Mouse (Mus musculus) thymus, adult 18-20 months (tissue): ENCODE results near the gene Prss27.
A peak's percentile ranks its signal among the peaks of the same experiment; 100 is the strongest.
"Not testable (repeated sequence)": the region's sequence is repeated elsewhere in the genome, so short reads cannot be mapped to it uniquely, and the experiment has no call there.

Source experiments
- DNase-seq, 2 experiments: peaks; one replicate each; pipeline ENCODE4 v3.0.0; 2022; ENCODE audit warnings: mixed read lengths in 2 of 2

The Prss27 gene

DNA sequence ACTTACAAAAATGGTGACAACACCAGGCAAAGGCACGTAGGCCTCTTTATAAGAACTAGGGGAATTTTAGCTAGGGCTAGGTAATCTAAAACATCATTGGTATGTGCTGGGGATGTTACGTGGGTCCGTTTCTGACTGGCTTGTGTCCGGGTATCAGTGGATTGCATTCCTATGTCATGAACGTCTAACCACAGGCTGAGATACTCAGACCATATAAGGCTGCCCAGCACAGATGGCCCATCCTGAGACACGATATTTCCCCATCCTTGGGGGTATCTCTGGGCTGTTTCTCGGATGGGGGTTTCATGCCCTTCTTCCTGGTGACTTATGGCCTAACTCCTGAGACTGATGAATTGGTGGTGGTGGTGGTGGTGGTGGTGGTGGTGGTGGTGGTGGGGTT lies 2.9 kb upstream of the Prss27 start:
- no peak for DNase-seq

DNA sequence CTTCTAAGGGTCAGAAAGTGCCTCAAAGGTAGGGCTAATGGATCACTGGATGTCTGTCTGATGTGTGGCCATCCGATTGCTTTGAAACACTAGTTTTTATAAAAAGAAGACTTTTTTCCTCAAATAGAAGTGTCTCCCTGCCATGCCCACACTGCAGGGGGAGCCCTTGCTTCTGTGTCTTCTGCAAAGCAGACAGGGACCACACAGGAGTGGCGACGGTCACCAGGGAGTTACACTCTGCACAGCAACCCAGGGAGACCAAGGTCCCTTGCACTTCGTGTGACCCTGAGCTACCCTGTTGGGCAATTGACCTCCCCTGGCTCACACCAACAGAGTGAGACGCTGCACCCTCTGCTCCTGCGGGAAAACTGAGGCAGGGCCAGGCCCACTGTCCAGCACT lies 990 bp upstream of the Prss27 start:
- no peak for DNase-seq

DNA sequence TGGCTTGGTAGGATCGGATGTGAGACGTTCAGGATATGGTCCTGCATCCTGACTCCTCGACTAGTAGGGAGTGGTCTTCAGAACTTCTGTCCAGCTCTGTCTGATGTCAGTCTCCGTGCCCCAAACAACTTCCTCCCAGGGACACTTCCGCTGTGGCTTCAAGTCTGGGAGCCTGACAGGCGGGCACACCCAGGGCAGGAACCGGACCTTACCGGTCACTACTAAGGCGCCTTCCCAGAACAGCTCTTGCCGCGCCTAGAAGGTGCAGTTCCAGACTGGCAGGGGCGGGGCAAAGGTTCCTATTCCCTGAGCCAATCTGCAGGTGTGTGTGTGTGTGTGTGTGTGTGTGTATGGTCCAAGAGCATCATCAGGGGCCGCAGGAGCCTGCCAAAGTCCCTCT lies 584 bp upstream of the Prss27 start:
- no peak for DNase-seq

DNA sequence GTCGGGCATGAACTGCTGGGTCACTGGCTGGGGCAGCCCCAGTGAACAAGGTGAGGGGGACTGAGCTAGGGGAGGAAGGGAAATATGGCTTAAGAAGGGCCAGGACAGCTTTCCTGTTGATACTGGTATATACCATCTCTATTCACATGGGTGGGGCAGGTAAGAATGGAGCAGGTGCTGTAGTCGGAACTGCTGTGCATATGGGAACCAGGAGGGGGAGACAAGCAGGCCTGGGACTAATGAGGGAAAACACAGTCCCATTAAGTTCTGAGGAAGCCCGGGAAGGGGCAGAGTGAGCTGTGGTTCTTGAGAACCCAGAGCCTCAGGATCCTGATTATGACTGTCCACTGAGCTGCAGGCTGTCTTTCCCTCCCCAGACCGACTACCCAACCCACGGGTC lies 6.5 kb downstream of the Prss27 start:
- no peak for DNase-seq

DNA sequence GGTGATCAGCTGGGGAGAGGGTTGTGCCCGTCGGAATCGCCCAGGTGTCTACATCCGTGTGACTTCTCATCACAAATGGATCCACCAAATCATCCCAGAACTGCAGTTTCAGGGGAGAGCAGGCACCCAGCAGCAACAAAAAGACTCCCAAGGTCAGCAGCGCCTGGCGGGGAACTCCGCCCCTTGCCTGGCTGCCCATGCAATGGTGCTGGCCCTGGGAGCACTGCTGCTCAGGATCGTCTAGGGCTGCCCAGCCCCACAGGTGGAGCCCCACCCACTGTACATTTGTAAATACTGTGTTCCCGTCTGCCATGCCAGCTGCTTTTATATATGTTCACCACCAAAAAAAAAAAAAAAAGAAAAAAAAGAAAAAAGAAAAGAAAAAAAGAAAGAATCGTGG lies 7.7 kb downstream of the Prss27 start:
- no peak for DNase-seq

DNA sequence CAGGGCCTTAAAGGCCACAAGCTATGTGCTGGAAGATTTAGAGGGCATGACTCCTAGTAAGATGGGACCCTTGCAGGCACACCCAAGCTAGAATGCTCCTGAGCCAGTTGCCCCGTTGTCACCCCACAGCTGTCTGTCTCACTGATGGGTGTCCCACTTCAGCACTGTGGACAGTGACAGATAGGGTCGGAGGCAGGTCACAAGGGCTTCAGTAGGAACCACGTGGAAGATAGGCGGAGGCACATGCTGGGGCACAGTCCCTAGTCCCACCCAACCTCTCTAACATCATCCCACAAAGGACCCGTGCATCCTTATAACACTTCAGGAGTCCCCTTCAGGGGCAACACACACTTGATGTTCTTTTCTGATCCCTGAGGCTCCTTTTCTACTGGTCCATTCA lies 8.1 kb downstream of the Prss27 start:
- DNase-seq, result no peak

DNA sequence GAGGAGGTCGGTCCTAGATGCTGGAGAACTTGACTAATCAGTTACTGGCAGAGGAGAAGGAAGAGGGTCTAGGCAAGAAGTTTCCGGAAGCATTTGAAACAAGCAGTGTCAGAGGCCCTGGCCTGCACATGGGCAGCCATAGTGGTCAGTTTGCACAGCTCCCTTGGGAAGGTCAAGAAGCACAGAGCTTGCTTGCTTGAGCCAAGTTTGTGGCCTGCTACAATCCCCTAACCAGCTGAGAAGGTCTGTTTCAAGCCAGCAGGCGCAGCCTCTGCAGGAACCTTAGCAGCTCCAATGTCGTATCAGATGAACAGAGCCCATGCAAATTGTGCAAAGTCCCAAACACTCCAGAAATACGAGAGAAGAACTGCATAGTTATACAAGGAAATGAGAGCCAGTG lies 10.1 kb downstream of the Prss27 start:
- no peak for DNase-seq

DNA sequence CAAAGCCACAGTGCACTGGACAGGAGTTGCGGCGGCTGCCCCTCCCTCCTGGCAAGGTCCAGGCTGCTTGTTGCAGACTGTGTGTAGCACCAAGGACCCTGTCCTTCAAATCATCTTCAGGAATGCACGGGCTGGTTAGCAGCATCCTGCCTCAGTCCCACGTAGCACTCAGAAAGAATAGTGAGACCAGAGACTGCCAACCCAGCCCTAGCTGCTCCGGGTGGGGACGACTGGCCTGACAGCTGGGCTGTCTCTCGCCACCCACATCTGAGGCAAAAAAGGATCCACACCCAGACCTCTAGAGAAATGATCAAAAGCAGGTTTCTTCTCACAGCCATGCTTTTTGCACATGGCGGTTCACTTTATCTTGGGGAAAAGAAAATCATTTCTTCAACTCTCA lies 11.1 kb downstream of the Prss27 start:
- DNase-seq, result no peak

DNA sequence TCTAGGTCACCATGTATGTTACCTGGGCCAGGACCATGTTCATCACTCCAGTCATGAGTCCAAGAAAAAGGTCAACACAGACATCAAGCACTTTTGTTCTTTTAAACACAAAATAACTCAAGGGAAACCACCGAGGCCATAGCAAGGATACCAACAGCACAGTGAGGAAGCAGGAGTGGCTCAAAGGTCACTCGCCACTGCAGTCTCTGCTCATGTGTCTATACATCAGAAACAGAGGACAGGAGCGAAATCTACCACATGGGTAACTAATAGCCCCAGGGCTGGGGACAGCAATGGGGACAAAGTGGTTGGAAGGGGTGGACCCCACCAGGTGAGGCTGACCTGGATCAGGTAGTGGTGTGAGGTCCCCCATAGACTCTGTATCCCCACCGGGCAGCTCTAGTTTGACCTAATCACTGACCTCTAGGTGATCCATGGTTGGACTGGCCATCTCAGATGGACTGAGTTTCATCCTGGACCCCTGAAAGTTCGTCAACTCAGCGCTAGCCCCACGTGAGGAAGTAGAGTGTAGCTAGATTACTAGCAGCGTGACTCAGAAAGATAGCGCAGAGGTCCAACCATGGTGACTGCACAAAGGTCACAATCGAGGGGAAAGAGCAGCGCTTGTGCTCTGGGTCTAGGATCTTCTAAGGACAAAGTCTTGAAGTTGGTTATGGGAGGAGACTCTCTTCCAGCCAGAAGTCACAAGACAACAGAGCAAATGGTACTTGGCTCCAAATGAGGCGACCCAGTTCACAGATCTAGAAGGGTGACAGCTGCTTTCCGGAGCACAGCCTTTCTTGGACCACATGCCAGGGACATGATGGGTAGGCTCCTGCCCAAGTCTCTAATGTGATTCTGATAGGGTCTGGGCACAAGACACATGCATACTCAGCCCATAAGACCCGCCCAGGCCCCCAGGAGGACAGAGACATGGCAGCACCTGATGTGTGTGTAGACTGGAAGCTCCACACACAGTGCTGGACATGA lies 19.0 kb downstream of the Prss27 start:
- DNase-seq, result no peak

DNA sequence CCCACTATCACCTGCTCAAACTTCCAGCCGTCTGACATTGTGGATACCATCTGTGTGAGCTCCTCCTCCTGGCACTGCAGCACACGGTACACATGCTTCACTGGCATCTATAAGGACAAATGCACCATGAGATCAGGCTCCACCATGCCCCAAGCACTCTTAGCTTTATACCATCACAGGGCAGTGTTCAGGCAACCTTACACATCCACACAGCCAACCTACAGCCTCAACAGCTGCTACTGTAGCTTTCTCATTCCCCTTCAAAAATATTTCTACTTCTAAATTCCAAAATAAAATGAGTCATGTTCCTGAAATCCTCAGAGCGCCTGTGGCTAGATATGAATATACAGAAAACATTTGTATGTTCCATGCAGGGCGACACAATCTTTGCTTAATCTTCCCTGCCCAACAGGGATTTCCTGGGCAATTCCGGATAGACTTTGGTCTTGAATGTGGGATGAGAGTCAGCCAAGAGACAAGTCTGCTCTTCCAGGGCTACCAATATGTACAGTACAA lies 19.8 kb downstream of the Prss27 start:
- DNase-seq, result no peak

DNA sequence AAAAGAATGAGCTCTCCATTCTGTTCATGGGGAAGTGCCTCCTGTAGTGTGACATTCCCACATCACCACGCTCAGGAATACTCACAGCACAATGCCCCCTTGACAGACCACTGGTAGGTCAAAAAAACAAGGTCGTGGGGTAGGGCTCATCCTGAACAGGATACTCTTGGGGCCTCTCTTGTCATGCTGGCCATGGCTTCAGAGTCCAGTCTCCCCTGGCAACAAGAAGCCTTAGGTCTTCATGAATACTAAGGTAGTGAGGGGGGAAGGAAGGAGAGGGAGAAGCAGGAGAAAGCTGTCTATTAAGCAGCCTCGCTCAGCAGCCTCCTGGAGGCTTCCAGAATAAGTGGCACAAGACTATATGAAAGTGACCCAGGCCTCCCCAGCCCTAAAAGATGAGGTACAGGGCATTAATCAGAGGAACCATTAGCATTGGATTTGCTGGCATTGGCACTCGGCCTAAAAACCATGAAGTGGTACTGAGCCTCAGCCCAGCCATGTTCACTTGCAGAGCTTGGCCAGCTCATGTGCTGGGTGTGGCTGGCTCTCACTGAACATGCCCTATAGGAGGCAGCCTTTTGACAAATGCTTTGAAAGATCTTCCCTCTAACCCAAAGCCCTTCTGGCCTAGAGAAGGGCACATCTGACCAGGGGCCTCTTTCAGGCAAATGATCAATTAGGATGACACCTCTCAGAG lies 24.7 kb downstream of the Prss27 start:
- no peak for DNase-seq

DNA sequence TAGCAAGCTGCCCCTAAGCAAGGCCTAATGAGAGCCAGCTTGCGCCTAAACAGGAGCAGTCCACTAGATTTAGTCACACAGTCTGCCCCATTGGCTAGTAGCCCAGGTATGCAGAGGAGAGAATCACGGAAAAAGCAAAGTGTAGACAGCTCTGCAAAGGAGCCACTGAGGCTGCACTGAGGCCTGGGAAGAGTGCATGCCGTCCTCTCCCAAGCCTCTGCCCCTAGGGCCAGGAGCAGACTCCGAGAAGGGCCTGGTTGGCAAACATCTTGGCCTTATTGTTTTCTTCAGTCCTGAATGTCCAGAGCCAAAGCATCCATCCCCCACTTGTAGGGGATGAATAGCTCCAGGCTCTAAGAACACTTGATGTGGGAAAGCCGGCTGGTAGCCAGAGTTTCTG lies 30.3 kb downstream of the Prss27 start:
- no peak for DNase-seq

DNA sequence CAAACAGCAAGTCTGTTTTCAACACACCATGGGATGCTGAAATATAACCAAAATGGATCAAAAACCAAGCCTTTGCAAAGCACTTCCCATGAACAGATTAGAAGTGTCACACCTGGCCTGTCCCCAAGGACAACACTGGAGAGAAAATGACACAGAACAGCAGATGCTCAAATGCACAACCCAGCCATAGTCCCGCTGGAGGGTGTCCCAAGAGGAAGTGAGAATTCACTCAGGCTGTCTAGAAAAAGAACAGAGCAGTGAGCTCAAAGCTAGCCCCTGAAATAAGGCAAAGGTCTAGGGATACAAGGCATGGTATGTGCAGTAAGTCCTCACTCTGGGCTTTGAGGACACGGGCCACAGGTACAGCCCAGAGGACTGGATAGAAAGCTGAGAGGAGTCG lies 31.6 kb downstream of the Prss27 start:
- DNase-seq, result no peak

DNA sequence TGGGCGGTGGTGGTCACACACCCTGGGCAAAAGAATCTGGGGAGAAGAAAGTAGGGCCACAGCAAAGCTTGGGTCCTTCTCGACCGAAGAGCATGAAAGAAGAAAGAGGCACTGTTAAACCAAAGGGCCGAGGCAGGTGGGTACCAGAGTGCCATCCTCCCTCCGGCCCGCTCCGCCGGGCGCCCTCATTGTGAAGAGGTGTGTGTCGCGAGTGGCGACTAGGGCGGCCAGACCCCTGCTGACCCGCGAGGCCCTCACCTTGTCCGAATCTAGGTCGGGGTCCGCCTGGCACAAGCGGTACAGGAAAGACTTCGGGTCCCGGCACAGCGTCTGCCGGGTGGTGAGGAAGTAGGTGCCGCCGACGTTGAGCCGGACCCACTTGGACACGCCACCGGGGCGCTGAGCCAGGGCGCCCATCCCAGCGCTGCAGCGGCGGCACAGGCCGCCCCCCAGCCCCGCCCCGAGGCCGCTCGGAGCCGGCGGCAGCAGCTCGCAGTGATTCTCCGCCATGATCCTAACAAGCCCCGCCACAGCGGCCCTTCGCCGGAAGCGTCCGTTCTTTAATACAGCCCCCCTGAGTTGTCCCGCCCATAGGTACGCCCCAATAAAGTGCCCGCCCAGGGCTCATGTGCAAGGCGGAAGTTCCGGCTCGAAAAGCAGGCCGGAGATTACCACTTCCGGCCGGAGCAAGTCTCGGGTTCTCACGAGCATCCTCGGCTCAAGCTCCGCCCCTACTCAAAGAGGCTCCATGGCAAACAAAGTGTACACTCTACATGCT lies 35.2 kb downstream of the Prss27 start, which contains the start of gene Kctd5:
Gene Kctd5 (minus strand): TSS at position 567 of the 778 bp plus-strand sequence.
- peak; percentile 71 to 81 for DNase-seq

DNA sequence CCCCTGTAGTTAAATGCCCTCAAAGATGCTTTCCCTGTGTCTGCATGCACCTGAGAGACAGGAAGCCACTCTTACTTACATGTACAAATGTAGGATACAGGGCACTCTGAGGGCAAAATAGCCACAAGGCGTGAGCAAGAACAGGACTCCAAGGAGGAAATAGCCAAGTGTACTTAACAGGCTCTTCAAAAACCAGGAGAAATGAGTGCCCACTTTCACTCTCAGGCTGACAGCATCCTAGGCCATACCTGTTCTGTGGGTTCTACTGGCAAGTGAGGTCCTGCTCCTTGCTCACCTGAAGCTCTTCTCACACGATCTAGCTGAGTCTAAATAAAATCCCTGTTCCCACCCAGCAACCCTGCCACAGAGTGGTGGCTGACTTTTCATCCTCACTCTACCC lies 39.2 kb downstream of the Prss27 start:
- no peak for DNase-seq

DNA sequence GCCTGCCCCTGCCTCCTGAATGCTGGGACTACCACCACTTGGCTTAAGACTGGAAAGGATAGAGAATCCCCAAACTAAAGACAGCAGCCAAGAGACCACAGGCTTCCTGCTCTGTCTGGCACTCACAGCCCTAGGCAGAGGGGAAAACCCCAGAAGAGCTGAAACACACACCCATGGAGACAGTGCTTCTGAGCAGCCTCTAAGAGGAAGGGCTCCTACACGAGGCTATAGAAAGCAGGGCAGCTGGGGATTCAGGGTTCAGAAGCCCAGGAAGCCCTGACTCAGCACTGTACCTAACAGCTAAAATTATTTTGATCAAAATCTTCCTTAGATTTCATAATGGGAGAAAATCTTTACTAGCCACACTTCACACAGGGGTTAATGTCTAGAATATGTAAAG lies 46.6 kb downstream of the Prss27 start:
- no peak for DNase-seq

DNA sequence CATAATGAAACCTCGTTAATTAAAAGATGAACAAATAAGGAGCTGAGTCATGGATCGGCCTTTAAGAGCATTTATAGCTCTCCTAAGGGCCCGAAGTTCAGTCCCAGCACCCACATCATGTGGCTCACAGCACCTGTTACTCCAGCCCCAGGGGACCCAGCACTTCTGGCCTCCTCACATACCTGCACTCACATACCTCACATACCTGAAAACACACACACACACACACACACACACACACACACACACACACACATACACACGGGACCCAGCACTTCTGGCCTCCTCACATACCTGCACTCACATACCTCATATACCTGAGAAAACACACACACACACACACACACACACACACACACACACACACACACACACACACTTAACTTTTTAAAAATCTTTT lies 48.5 kb downstream of the Prss27 start:
- DNase-seq, result not testable (repeated sequence)

DNA sequence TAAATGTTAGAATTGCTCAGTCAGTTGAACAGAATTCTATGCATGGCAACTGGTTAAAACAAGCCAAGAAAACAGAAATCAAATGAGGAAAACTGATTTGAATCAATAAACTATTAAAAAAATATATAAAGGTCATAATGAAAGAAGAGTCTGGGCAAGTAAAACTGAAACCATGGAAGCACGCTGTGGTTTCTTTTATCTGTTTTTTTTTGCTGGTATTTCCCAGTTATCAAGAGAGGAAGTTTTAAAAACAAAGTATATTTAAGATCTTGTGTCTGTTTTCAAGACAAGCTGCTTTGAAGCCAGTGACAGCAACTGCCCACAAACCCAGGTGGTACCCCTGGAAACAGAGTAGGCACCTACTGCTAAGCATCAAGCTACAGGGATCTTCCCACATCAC lies 52.6 kb downstream of the Prss27 start:
- no peak for DNase-seq
